Mouse (Mus musculus) intestine, embryonic 14.5 days (tissue): Measurements from ENCODE around the gene Ubl3. TPM values are rescaled to one million over a fixed set of nuclear protein-coding genes. Genes with fewer than 3 reads are reported as not detected.

ENCODE experiments used
- ATAC-seq: fragments of 200-750 bp; cut with Nextera tagmentation; replicated peaks from 2 replicates; pipeline ENCODE4 v1.8.0; 2017; ENCODE audit warnings: low read depth, moderate number of reproducible peaks, moderate TSS enrichment, moderate library complexity; ENCODE audit not compliant: low FRiP score, low TSS enrichment
- DNase-seq: peaks from one replicate; pipeline ENCODE4 v3.0.0-alpha.2; 2018; ENCODE audit warnings: low spot score
- H3K27ac ChIP-seq: fragments of 300-500 bp; sonication (generic); 2 replicates; pipeline ENCODE4 v1.5.1; 2014; ENCODE audit warnings: low read depth, mild to moderate bottlenecking, control low read depth
- H3K27me3 ChIP-seq: fragments of 300-500 bp; sonication (generic); replicated peaks from 2 replicates; pipeline ENCODE4 v1.6.1; 2014; ENCODE audit warnings: low read length, control low read depth; ENCODE audit not compliant: control insufficient read depth, insufficient read depth
- H3K36me3 ChIP-seq: fragments of 300-500 bp; sonication (generic); 2 replicates; pipeline ENCODE4 v1.6.1; 2014; ENCODE audit warnings: low read length, control low read depth; ENCODE audit not compliant: control insufficient read depth, insufficient read depth
- H3K4me1 ChIP-seq: fragments of 300-500 bp; sonication (generic); replicated peaks from 2 replicates; pipeline ENCODE4 v1.6.1; 2014; ENCODE audit warnings: low read length, control low read depth, mixed read lengths; ENCODE audit not compliant: control insufficient read depth, insufficient read depth
- H3K4me2 ChIP-seq: fragments of 300-500 bp; sonication (generic); 2 replicates; pipeline ENCODE4 v1.6.1; 2014; ENCODE audit warnings: low read length
- H3K4me3 ChIP-seq: fragments of 300-500 bp; sonication (generic); 2 replicates; pipeline ENCODE4 v1.5.1; 2014; ENCODE audit warnings: low read depth, low read length, control low read depth, mixed read lengths
- H3K9ac ChIP-seq: fragments of 300-500 bp; sonication (generic); 2 replicates; pipeline ENCODE4 v1.6.1; 2014; ENCODE audit warnings: mild to moderate bottlenecking, low read length
- H3K9me3 ChIP-seq: fragments of 300-500 bp; sonication (generic); 2 replicates; pipeline ENCODE4 v1.6.1; 2016; ENCODE audit warnings: low read length, control low read depth; ENCODE audit not compliant: control insufficient read depth
- WGBS: fragments of 180-500 bp; shearing (Covaris S2); extraction: QIAGEN DNeasy Blood & Tissue Kit; methylation state at CpG from one replicate; pipeline ENCODE4 v1.1.7; 2014; 5-methylcytosine and 5-hydroxymethylcytosine counted together
- polyA plus RNA-seq: library from polyadenylated mRNA; unstranded; fragments of >200 nt; fragmentation: Nextera tagmentation; extraction: Ambion mirVana; gene quantifications from 2 replicates; pipeline ENCODE4 v1.2.1, GENCODE M21; 2014

Ubl3 gene
- polyA plus RNA-seq, 1 experiment from 2014 or later = 75.4 TPM

- Histone ChIP-seq H3K4me3 (no peak overlapping the region), H3K4me2 (no peak overlapping the region), H3K4me1 (no peaks in the 10 kb centered on the region), H3K36me3 (no peaks in the 10 kb centered on the region), H3K27ac (no peak overlapping the region), H3K9ac (no peak overlapping the region), H3K9me3 (no peaks in the 10 kb centered on the region), H3K27me3 (no peaks in the 10 kb centered on the region)
- no peak for DNase-seq
- whole genome bisulfite sequencing = 69% methylated on average over 3 of the region's 3 CpGs
- ATAC-seq = no peak
These were observed 62.2 kb downstream of the Ubl3 start for GRCm38 (mm10) chr5:148490391-148490790.

DNA sequence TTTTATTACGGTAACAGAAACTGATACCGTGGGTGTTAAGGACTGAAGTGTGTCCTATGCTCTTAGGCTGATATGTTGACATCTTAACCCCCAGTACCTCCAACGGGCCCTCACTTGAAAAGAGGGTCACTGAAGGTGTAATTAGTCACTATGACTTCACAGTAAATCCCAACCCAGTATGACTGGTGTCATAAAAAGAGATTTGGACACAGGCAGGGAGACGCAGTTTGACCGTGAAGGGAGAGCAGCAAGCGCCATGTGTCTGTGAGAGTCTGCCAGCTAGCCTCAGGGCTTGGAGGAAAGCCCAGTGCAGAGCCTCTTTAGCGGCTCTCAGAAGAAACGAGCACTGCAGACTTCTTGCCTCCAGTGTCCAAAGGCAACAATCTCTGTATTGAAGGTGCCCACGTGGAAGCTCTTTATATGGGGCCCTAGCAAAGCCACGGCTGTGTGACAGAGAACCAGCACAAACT, 62.8 kb downstream of the Ubl3 start:
- H3K27me3 ChIP-seq = no peaks in the 10 kb centered on the region
- H3K9ac ChIP-seq = no peak overlapping the region
- H3K27ac ChIP-seq = no peak overlapping the region
- no peak overlapping the region for H3K4me3 ChIP-seq
- DNase-seq (no peak), ATAC-seq (no peak)
- WGBS = 63% methylated on average over 10 of the region's 10 CpGs
- no peaks in the 10 kb centered on the region for H3K4me1 ChIP-seq
- H3K36me3 ChIP-seq = no peaks in the 10 kb centered on the region
- H3K4me2 ChIP-seq = no peak overlapping the region
- no peaks in the 10 kb centered on the region for H3K9me3 ChIP-seq

DNA sequence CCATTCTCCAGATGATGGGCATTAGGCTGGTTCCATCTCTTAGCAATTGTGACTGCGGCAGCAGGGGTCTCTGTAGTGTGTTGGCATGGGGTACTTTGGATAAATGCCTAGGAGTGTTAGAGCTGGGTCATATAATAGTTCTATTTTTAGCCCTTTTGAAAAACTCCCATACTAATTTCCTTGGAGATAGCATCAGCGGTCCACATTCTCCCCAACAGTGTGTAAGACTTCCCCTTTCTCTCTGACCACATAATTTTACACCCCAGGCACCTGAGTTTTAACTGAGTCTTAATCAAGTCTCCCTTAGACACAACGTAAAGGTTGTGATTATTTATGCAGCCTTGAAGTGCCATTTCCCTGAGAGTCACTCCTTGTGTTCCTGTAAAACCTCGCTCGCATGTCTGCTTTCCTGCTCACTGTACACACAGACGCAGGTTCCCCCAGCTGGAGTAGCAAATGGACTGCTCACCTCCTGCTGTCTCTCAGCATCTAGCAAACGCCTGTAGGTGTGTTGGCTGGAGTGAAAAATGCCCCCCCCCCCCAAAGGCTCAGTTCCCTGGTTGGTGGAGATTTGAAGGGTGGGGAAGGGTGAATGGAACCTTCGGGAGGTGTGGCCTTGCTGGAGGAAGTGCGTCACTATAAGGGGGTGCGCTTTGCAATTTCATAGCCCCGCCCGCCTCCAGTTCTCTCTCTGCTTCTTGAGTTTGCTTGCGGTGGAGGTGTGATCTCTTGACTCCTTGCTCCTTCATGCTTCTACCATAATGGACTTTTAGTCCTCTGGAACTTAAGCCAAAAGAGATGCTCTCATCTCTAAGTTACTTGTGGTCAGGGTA, 63.5 kb downstream of the Ubl3 start:
- no peak overlapping the region for H3K4me3 ChIP-seq
- ATAC-seq (no peak), DNase-seq (no peak)
- no peaks in the 10 kb centered on the region for H3K36me3 ChIP-seq
- H3K9ac ChIP-seq = no peak overlapping the region
- no peaks in the 10 kb centered on the region for H3K4me1 ChIP-seq
- no peak overlapping the region for H3K4me2 ChIP-seq
- no peaks in the 10 kb centered on the region for H3K9me3 ChIP-seq
- 71% methylated on average over 13 of the region's 13 CpGs for WGBS
- H3K27me3 ChIP-seq = no peaks in the 10 kb centered on the region
- no peak overlapping the region for H3K27ac ChIP-seq

- WGBS = 77% methylated on average over 11 of the region's 11 CpGs
- Histone ChIP-seq H3K27me3 (no peaks in the 10 kb centered on the region), H3K9ac (no peak overlapping the region), H3K4me1 (no peaks in the 10 kb centered on the region), H3K36me3 (no peaks in the 10 kb centered on the region), H3K27ac (no peak overlapping the region), H3K4me2 (no peak overlapping the region), H3K4me3 (no peak overlapping the region), H3K9me3 (no peaks in the 10 kb centered on the region)
- no peak for ATAC-seq
- DNase-seq = no peak
These were observed 66.4 kb downstream of the Ubl3 start for GRCm38 (mm10) chr5:148486202-148486601.

DNA sequence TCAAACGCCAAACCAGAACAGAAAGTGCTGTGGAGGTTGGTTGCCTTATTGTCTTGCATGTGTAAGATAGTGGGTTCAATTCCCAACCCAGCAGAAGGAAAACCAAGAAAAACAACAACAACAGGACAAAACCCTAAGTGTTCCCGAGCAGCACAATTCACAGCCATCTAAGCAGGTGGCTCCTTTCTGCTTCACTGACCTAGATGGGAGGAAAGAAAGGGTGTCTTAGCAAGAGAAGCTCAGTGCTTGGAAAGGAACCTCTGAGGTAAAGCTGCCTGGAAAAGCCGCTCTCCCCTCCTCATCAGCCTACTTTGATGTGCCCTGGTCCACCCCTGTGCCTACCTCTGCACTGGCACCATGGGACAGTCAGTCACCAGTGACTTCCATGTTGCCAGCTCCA, 70.8 kb downstream of the Ubl3 start:
- no peak for ATAC-seq
- WGBS = 76% methylated on average over 3 of the region's 3 CpGs
- DNase-seq = no peak
- Histone ChIP-seq H3K4me3 (no peak overlapping the region), H3K9me3 (no peaks in the 10 kb centered on the region), H3K27me3 (no peaks in the 10 kb centered on the region), H3K4me1 (no peaks in the 10 kb centered on the region), H3K9ac (no peak overlapping the region), H3K36me3 (no peaks in the 10 kb centered on the region), H3K27ac (no peak overlapping the region), H3K4me2 (no peak overlapping the region)

DNA sequence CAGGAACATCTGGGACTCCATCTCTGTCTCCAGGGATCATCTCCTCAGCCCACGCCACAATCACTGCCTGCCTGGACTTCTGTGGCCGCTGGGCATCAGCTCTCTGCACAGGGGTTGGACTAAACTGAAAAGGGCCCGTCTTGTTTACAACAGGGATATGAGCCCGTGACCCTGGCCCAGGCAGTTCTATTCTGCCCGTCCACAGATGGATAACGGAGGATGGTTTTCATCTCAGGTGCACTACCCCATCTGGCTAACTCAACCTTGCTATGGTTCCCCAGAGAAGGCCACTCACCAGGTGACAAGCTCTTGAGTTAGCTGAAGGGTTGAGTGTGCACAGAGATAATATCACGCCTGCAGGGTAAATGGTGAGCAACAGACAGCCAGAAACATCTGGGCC, 78.2 kb downstream of the Ubl3 start:
- WGBS = 70% methylated on average over 7 of the region's 7 CpGs
- no peak overlapping the region for H3K4me2 ChIP-seq
- no peak for ATAC-seq
- no peaks in the 10 kb centered on the region for H3K27me3 ChIP-seq
- H3K9ac ChIP-seq = no peak overlapping the region
- H3K4me1 ChIP-seq = no peaks in the 10 kb centered on the region
- no peak overlapping the region for H3K27ac ChIP-seq
- no peak overlapping the region for H3K4me3 ChIP-seq
- no peaks in the 10 kb centered on the region for H3K36me3 ChIP-seq
- DNase-seq = no peak
- H3K9me3 ChIP-seq = no peaks in the 10 kb centered on the region

DNA sequence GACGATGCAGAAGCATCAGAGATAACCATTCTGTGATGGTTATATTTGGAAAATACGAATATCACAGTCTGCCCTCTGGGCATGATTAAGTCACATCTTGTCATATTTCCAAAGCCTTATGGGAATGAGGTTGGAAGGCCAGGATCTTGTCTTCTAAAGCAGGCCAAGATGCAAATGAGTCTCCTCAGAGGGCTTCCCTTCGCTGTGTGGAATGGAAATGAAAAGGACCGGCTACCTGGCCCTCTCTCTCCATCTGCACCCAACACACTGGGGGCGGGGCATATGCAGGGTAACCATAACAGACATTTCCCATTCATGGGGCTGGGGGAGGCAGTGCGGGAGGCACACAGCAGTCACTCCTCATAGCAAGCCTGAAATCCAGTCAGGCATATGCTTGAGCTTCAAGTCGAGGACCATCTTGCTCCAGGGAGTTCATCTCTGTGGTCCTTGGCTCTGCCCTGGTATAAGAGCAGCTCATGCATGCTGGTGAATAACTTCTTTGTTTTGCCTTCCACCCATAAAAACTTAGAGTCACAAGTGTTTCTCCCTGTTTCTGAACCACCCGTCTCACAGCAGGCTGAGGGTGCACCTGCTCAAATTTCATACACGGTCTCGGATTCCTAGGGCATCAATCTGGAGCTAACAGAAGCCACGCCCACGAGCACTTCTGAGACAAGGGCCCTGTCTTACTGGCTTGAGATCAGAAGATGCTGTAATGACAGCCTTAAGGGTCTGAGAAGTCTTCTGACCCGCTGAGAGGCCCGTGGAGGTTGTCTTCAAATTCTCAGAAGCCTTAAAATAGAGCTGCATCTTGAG, 83.8 kb downstream of the Ubl3 start:
- Histone ChIP-seq H3K9me3 (no peaks in the 10 kb centered on the region), H3K27ac (no peak overlapping the region), H3K4me1 (peaks cover 8% of the 10 kb centered on the region; the same call in 1 of the 2 replicates), H3K27me3 (no peaks in the 10 kb centered on the region), H3K4me3 (no peak overlapping the region), H3K4me2 (no peak overlapping the region), H3K9ac (no peak overlapping the region), H3K36me3 (no peaks in the 10 kb centered on the region)
- DNase-seq (no peak), ATAC-seq (no peak)
- 51% methylated on average over 14 of the region's 14 CpGs for WGBS

- no peak overlapping the region for H3K4me2 ChIP-seq
- no peaks in the 10 kb centered on the region for H3K9me3 ChIP-seq
- peaks cover 8% of the 10 kb centered on the region; the same call in 1 of the 2 replicates for H3K4me1 ChIP-seq
- H3K36me3 ChIP-seq = no peaks in the 10 kb centered on the region
- no peak; the same call in 1 of the 2 replicates for ATAC-seq
- H3K27ac ChIP-seq = no peak overlapping the region
- no peak for DNase-seq
- no peak overlapping the region for H3K4me3 ChIP-seq
- H3K9ac ChIP-seq = no peak overlapping the region
- H3K27me3 ChIP-seq = no peaks in the 10 kb centered on the region
- WGBS = 45% methylated on average over 8 of the region's 8 CpGs
These were observed 85.5 kb downstream of the Ubl3 start for GRCm38 (mm10) chr5:148466933-148467607.
